Mouse (Mus musculus): ENCODE results near the gene Hspa1l.
"Not testable (repeated sequence)": the region's sequence is repeated elsewhere in the genome, so short reads cannot be mapped to it uniquely, and the experiment has no call there.

Gene Hspa1l

GRCm38 (mm10) chr17:34971694-34972068 lies 822 bp upstream of the Hspa1l start:
- DNase-seq (ENCODE audit: low spot score in 2 of 2): not testable (repeated sequence)

GRCm38 (mm10) chr17:34975581-34976492 lies 3.3 kb downstream of the Hspa1l start:
- DNase-seq (ENCODE audit: low spot score in 2 of 2): no peak

GRCm38 (mm10) chr17:34977000-34977399 lies 4.5 kb downstream of the Hspa1l start:
- no peak for DNase-seq (ENCODE audit: low spot score in 2 of 2)

GRCm38 (mm10) chr17:34978239-34978638 lies 5.7 kb downstream of the Hspa1l start:
- no peak for DNase-seq (ENCODE audit: low spot score in 2 of 2)

- no peak for DNase-seq (ENCODE audit: low spot score in 2 of 2)
Measured at GRCm38 (mm10) chr17:34979631-34980030, 7.1 kb downstream of the Hspa1l start.

GRCm38 (mm10) chr17:34980655-34981054 lies 8.2 kb downstream of the Hspa1l start:
- DNase-seq (ENCODE audit: low spot score in 2 of 2): no peak

GRCm38 (mm10) chr17:34981690-34982180 lies 9.2 kb downstream of the Hspa1l start, which contains the start of gene Lsm2:
TSS of gene Lsm2 (plus strand) at chr17:34981862.
- peak; percentile 81 to 89 for DNase-seq (ENCODE audit: low spot score in 2 of 2)

GRCm38 (mm10) chr17:34982328-34982727 lies 9.8 kb downstream of the Hspa1l start:
- no peak for DNase-seq (ENCODE audit: low spot score in 2 of 2)

- no peak for DNase-seq (ENCODE audit: low spot score in 2 of 2)
Measured at GRCm38 (mm10) chr17:34984218-34984617, 11.7 kb downstream of the Hspa1l start.

- DNase-seq (ENCODE audit: low spot score in 2 of 2): no peak
Measured at GRCm38 (mm10) chr17:34994751-34995150, 22.2 kb downstream of the Hspa1l start.

- DNase-seq (ENCODE audit: low spot score in 2 of 2): not testable (repeated sequence)
Measured at GRCm38 (mm10) chr17:34995192-34995591, 22.7 kb downstream of the Hspa1l start.

GRCm38 (mm10) chr17:34995927-34996326 lies 23.4 kb downstream of the Hspa1l start:
- not testable (repeated sequence) for DNase-seq (ENCODE audit: low spot score in 2 of 2)

GRCm38 (mm10) chr17:34996411-34997141 lies 24.1 kb downstream of the Hspa1l start:
- DNase-seq (ENCODE audit: low spot score in 2 of 2): no peak

- no peak for DNase-seq (ENCODE audit: low spot score in 2 of 2)
Measured at GRCm38 (mm10) chr17:34997142-34997483, 24.6 kb downstream of the Hspa1l start.

- no peak for DNase-seq (ENCODE audit: low spot score in 2 of 2)
Measured at GRCm38 (mm10) chr17:34998526-34999430, 26.3 kb downstream of the Hspa1l start.

GRCm38 (mm10) chr17:34999871-35000716 lies 27.6 kb downstream of the Hspa1l start:
- not testable (repeated sequence) for DNase-seq (ENCODE audit: low spot score in 2 of 2)

GRCm38 (mm10) chr17:35000717-35001451 lies 28.4 kb downstream of the Hspa1l start, which contains the start of gene Vars:
TSS of gene Vars (plus strand) at chr17:35000987.
- DNase-seq (ENCODE audit: low spot score in 2 of 2): peak; percentile 70 to 83

- no peak for DNase-seq (ENCODE audit: low spot score in 2 of 2)
Measured at GRCm38 (mm10) chr17:35001452-35002152, 29.1 kb downstream of the Hspa1l start.
